Mouse (Mus musculus): ENCODE measurements at regions not wholly inside any gene's neighbourhood (a gene's known extent, or its start where the extent isn't known, plus 50 kb on each side); places are given as distances from the start of the nearest gene placed in this dataset.

DNA sequence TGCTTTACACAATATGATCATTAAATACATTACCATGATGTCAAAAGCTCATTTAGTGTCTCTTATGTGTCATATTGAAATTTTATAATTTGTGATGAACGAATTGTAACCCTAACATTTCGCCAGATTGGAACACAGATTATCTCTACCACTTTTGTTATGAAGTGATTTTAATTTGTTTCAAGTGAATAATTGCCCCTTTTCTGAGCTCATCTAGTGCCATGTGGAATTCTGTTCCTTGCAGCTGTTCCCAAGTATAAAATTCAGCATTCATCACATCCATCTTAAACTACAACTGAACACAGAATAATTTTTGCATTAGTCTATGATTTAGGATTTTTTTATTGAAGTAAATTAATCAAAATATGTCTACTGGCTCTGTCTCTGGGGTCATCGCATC, 445.0 kb downstream of the Tdrd3 start:
- Histone ChIP-seq H3K4me1 (ENCODE audit: insufficient read depth) (no peaks in the 10 kb centered on the region), H3K9me3 (ENCODE audit: low read length) (no peaks in the 10 kb centered on the region), H3K4me3 (ENCODE audit: low read depth, low read length) (no peak overlapping the region), H3K4me2 (ENCODE audit: low read depth) (no peak overlapping the region), H3K9ac (no peak overlapping the region), H3K27ac (ENCODE audit: low read depth, low read length) (no peak overlapping the region), H3K36me3 (ENCODE audit: insufficient read depth) (no peaks in the 10 kb centered on the region), H3K27me3 (ENCODE audit: insufficient read depth, low read length) (no peaks in the 10 kb centered on the region)
- ATAC-seq (peak; percentile 47; the same call in 1 of the 2 replicates), DNase-seq (peak; percentile 18)
- WGBS = 69% methylated on average over 3 of the region's 3 CpGs
- no peak for TF ChIP-seq CTCF (IDR thresholded peaks at IDR 0.05; ENCODE audit: low read depth)

- no peak; the same call in 1 of the 2 replicates for ATAC-seq
- Histone ChIP-seq H3K4me3 (ENCODE audit: low read depth, low read length) (no peak overlapping the region), H3K36me3 (ENCODE audit: insufficient read depth) (no peaks in the 10 kb centered on the region), H3K4me2 (ENCODE audit: low read depth) (no peak overlapping the region), H3K27me3 (ENCODE audit: insufficient read depth, low read length) (no peaks in the 10 kb centered on the region), H3K27ac (ENCODE audit: low read depth, low read length) (no peak overlapping the region), H3K9ac (no peak overlapping the region), H3K9me3 (ENCODE audit: low read length) (no peaks in the 10 kb centered on the region), H3K4me1 (ENCODE audit: insufficient read depth) (no peaks in the 10 kb centered on the region)
- WGBS = 90% methylated on average over 9 of the region's 9 CpGs
- DNase-seq = no peak
- no peak for TF ChIP-seq CTCF (IDR thresholded peaks at IDR 0.05; ENCODE audit: low read depth)
Observed at GRCm38 (mm10) chr14:87864388-87865215, 448.2 kb downstream of the Tdrd3 start.

- H3K4me3 ChIP-seq (ENCODE audit: low read depth, low read length) = no peak overlapping the region
- H3K27ac ChIP-seq (ENCODE audit: low read depth, low read length) = no peak overlapping the region
- no peaks in the 10 kb centered on the region for H3K9me3 ChIP-seq (ENCODE audit: low read length)
- H3K9ac ChIP-seq = no peak overlapping the region
- peak overlapping the region; percentile 13; the same call in 1 of the 2 replicates for H3K4me2 ChIP-seq (ENCODE audit: low read depth)
- H3K4me1 ChIP-seq (ENCODE audit: insufficient read depth) = no peaks in the 10 kb centered on the region
- peak; percentile 63 for ATAC-seq
- WGBS = 11% methylated on average over 14 of the region's 14 CpGs
- DNase-seq = peak; percentile 25
- no peaks in the 10 kb centered on the region for H3K27me3 ChIP-seq (ENCODE audit: insufficient read depth, low read length)
- no peaks in the 10 kb centered on the region for H3K36me3 ChIP-seq (ENCODE audit: insufficient read depth)
- no peak for TF ChIP-seq CTCF (IDR thresholded peaks at IDR 0.05; ENCODE audit: low read depth)
Observed at GRCm38 (mm10) chr14:87865216-87866202, 449.1 kb downstream of the Tdrd3 start.

GRCm38 (mm10) chr14:87901784-87902183, 485.3 kb downstream of the Tdrd3 start:
- H3K27ac ChIP-seq (ENCODE audit: low read depth, low read length) = no peak overlapping the region
- no peaks in the 10 kb centered on the region for H3K36me3 ChIP-seq (ENCODE audit: insufficient read depth)
- no peaks in the 10 kb centered on the region for H3K4me1 ChIP-seq (ENCODE audit: insufficient read depth)
- no peak overlapping the region for H3K4me2 ChIP-seq (ENCODE audit: low read depth)
- H3K27me3 ChIP-seq (ENCODE audit: insufficient read depth, low read length) = no peaks in the 10 kb centered on the region
- no peak overlapping the region for H3K4me3 ChIP-seq (ENCODE audit: low read depth, low read length)
- no peaks in the 10 kb centered on the region for H3K9me3 ChIP-seq (ENCODE audit: low read length)
- no peak for ATAC-seq
- DNase-seq = no peak
- WGBS = 84% methylated on average over 3 of the region's 3 CpGs
- no peak for TF ChIP-seq CTCF (IDR thresholded peaks at IDR 0.05; ENCODE audit: low read depth)
- no peak overlapping the region for H3K9ac ChIP-seq

DNA sequence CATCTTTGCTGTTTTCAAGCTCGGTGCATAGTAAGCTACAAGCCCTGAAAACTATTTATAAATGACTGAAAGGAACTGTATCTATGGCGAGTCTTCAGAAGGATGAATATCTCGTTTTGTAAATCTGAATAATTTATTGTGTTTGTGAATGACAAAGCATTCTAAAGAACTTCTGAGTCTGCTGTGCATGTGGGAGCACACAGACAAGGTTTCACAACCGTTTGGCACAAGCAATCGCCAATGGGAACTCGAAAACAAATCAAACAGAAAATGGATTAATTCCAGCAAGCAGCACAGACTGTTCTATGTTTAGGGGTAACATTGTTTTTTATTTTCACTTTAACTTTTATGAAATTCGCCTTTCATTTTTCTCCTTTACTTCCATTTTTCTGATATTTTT, 486.0 kb downstream of the Tdrd3 start:
- H3K36me3 ChIP-seq (ENCODE audit: insufficient read depth) = no peaks in the 10 kb centered on the region
- TF ChIP-seq CTCF (IDR thresholded peaks at IDR 0.05; ENCODE audit: low read depth) = no peak
- H3K9me3 ChIP-seq (ENCODE audit: low read length) = no peaks in the 10 kb centered on the region
- H3K4me1 ChIP-seq (ENCODE audit: insufficient read depth) = no peaks in the 10 kb centered on the region
- ATAC-seq (no peak), DNase-seq (no peak)
- no peak overlapping the region for H3K9ac ChIP-seq
- no peak overlapping the region for H3K4me2 ChIP-seq (ENCODE audit: low read depth)
- 46% methylated on average over 7 of the region's 7 CpGs for WGBS
- H3K27me3 ChIP-seq (ENCODE audit: insufficient read depth, low read length) = no peaks in the 10 kb centered on the region
- no peak overlapping the region for H3K4me3 ChIP-seq (ENCODE audit: low read depth, low read length)
- H3K27ac ChIP-seq (ENCODE audit: low read depth, low read length) = no peak overlapping the region

Data from forebrain, postnatal 0 days (tissue).